Mouse (Mus musculus) induced T-regulatory cell, adult 2 months (primary cell): ENCODE results near the gene Ttc7b.

Experiments
- DNase-seq: peaks from one replicate; pipeline ENCODE4 v3.0.0-alpha.2; 2012; ENCODE audit warnings: low read depth

The Ttc7b gene

DNA sequence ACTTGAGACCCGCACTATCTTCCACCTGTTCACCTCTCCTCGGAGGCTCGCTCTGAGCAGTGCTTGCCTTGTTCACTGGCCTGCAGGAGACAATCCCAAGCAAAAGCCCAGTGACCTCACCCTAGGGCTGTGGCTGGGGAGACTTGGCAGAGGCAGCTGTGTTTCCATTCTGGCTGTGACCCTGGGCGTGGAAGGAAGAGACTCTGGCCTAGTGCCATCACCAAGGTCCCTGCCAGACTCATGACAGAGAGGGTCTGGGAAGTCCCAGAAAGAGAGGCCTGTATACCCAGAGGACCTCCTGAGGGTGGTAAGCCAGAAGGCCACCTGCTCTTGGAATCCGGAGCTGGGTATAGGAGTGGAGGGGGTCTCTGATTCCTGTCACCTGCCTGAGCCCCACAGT lies 244.8 kb downstream of the Ttc7b start:
- DNase-seq, result no peak

DNA sequence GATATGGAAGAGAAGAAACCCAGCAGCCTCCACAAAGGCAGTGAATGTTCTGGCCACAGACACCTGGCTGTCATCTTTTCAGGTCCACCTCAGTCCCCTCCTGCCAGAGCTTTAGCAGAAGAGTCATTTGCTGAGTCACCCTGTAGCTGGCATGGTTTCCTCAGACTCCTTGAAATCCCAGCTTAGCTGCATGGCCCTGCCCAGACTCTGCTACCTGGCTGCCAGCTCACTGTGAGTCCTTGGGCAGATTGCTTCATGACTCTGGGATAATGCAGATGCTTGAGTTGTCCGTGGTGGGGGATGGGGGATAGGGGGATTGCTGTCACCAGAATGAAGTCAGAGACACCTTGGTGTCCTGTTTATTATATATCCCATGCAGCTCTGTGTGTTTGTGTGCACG lies 247.6 kb downstream of the Ttc7b start:
- DNase-seq, result no peak

DNA sequence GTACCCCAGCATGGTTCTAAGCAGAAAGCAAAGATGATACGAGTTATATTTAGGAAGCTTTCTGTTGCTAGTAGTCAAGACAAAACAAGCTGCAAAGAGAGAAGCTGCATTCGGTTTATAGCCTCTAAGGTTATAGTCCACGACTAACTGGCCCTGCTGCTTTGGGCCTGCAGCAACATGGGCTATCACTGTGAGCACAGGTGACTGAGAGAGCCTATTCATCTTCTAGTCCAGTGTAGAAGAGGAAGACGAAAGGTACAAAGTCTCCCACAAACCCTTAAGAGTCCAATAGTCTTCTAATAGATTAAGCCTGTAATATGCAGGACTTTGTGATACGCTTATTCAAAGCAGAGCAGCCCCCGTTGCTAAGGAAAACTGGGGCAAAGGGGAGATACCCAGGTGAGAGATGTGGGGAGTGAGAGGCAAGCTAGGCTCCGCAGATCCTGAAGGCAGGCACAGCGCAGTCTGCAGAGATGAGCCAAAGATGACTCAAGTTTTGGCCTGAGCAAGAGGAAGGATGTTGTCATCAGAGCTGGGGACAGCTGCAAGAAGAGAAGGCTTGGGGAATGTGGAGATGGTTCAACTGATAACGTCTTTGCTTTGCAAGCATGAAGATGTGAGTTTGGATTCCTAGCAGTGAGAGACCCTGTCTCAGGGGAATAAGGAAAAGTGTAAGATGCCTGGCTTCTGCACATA lies 250.5 kb downstream of the Ttc7b start:
- no peak for DNase-seq

DNA sequence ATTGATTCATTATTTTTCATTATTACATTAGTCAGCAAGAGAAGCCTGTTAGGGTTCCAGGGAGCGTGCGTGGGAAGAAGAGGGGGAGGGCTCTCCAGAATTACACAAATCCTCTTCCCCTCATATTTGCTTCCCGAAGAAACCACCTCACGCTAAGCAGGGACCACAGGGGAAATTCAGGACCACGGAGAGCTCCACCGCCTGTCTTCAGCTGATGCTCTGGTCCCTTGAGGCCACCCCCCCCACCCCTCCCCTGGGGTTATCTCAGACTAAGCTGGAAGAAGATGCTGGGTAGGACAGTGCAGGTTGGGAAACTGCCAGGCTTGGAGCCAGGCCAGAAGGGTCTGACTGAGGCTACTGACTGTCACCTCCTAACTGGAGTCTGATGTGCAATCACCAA lies 252.6 kb downstream of the Ttc7b start:
- peak; percentile 66 for DNase-seq

DNA sequence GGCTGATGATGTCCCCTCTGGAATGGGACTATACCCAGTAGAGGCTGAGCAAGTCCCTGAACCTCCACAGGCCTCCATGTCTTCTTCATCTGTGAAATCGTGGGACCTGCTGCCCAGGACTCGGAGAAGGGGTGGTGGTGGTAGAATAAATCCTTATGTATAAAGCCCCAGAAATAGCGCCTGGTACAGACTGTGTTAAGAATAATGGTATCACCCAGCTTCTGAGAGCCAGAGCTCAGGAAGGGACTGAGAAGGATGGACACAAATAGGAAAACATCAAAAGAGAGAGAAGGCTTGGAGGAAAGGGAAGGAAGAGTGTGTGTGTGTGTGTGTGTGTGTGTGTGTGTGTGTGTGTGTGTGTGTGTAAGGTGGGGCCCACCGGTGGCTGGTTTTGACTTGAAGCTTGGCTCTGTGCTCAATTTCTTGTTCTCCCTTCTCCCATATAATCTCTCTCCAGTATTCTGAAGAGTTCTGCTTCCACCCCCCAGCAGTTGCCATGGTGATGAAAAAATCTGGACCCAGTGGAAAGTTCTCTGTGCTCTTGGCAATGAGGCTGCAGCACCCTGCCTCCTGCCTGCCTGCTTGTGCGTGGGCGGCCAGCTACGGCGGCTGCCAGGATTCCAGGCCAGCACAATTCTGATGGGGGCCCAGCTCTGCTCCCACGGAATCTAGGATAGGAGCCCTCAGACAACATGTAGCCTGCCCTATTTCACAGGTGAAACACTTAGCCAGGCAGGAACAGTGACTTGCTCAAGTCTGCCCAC lies 254.9 kb downstream of the Ttc7b start:
- no peak for DNase-seq

DNA sequence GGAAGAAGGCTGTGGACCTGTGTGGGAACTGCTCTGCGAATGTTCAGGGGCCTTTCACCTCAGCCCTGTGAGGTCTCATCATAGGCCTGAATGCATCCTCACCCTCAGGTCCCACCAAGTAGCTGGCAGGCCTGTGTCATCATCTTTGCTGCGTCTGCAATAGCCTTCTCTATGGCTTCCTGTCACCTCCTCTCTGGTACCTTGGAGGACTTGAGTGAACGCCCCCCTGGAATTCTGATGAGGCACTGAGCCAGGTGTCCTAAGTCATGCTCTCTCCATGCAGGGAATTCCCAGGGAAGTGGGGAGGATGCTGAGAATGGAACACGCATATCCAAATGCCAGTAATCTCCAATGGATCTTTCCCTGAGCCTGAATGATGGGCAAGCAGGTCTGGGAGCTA lies 255.7 kb downstream of the Ttc7b start:
- no peak for DNase-seq

DNA sequence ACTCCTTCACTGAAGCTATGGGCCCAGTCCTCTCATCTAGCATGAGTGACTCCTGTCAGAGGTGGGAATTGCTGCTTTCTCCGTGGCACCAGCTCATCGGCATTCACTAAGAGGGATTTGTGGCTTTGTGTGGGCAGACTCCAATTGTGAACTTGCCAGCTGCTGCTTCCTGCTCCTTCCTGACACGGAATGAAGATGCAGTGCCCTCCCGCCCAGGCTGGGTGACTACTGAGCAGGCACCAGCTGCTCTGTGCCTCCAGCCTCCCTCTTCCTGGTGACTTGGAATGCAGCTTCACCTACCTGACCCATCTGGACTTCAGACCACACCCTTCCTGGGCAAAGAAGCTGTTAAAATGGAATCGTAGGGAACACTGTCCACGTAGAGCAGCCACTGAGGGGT lies 257.8 kb downstream of the Ttc7b start:
- DNase-seq, result no peak

DNA sequence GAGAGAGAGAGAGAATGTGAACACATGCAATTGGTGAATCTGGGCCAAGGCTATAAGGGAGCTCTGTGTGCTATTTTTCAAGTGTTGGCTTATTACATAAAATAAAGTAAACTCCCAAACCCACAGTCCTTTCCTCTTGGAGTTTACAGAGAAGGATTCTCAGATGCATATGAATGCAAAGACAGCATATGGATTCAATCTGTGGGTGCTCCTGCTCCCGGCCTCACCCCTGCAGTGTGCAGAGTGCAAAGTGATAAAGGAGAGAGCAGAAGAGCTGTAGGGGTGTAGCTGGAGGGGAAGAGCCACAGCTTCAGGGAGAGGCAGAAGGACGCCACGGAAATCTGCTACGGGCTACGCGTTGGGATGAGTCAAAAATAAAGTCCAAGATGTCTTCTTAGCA lies 258.9 kb downstream of the Ttc7b start:
- no peak for DNase-seq

DNA sequence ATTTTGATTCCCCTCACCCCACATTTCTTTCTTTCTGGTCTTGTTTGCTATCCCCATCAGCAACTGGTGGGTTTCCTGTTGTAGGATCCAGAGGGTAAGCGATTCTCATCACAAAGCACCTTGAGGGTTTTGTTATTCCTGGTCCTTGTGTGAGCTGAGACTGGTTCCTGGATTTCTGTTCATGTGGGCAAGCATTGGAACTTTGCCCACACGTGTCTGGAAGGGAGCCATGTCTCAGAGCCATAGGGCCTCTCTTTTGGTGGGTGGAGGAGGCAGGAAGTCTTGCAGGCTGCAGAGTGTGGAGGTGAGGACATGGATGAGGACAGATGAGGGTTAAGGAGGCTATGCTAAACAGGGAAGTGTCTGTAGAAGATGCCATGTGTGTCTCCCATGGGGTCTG lies 260.5 kb downstream of the Ttc7b start:
- no peak for DNase-seq

DNA sequence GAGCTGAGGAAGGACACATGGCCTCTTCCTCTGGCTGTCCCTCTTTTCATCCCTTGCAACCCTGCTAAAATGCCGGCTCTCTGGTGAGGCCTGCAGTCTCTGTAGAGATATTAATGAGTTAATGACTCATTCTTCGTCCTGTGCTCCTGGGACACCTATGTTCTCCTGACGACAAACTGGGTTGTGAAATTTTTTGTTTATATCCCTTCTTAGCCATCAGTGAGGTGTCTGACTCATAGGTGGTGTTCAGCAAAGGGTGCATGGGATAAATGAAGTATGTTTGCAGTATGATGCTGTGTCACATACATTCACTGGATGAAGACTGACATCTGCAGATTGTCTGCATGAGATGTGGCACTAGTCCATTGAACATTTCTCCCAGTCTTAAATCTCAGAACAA lies 262.8 kb downstream of the Ttc7b start:
- no peak for DNase-seq

DNA sequence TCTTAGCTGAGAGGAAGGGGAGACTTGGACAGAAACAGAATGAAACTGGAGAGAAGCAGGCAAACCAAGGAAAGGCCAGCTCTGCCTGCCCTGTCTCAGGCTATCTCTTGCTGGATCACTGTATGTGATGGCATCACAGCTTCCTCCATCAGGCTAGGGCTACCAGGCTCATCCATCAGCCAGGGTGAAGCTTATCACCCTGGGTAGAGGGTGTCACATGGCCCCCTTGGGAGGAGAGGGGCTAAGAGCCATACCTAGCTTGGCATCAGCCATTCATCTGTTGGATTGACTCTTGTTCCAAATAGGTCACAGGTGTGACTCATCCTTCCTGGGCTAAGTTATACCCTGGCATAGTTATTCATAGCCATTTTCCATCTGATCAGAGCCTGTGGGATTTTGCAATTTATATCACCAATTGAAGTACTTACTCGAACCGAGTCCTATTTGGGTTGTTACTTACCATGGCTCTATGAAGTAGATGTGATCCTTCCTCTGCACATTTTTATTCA lies 265.1 kb downstream of the Ttc7b start:
- DNase-seq, result no peak

DNA sequence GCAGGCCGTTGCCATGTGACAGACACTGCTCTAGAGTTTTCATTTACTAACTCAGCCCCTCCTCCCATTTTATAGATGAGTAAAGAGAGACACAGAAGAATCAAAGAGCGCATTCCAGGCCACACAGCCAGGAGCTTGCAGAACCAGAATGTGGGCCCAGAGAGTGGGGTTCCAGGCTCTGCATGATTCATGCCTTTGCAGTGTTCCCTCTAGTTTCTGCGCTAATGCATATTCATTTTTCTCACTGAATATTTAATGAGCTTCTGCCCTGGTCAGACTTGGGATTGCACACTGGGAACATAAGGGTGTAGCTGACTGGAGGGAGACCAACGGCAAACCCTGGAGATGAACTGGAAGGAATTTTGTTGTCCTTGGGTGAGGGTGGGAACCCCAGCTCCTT lies 266.2 kb downstream of the Ttc7b start:
- no peak for DNase-seq
